31 mouse cellular contexts compared by ENCODE assay signal in the genomic region with DNA sequence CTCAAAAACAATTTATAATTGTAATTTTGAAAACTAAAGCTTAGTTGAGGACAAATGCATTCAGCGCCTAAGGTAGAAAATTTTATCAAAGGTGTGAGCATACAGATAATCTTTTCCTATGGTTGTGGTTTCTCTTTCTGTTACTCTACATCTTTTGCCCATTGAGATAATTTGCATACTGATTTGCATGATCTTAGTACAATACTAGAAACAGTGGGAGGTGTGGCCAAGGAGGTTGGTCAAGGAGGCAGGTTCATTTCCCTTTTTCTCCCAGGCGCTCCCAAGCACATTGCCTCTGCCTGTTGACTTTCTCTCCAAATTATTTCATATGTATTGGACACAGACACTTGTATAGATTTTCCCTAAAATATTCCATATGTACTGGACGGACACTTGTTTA. TPM values are rescaled to one million over a fixed set of nuclear protein-coding genes. Genes with fewer than 3 reads are reported as not detected.
DNase-seq lines count a peak whose midpoint lies in the region; ATAC-seq and TF ChIP-seq lines count a peak whose summit lies in the region.
"Had no signal": no experiment of that assay in that cellular context is flagged by ENCODE, and none has a peak within 500 bp of the region (broad histone marks: within the 10 kb centered on the region; RNA-seq: fewer than 3 reads in every experiment).

No protein-coding gene starts in this region.

- WGBS in small intestine, adult 2 months = 77% methylated on average over 3 of the region's 3 CpGs

- no peak overlapping the region for H3K4me3 ChIP-seq in small intestine, adult 2 months (ENCODE audit: low read depth, low read length)
- H3K4me3 ChIP-seq: forebrain, embryonic 13.5 days; heart, embryonic 13.5 days; intestine, embryonic 15.5 days; left cerebral cortex, adult 2 months; limb, embryonic 15.5 days; liver, embryonic 15.5 days; lung, embryonic 15.5 days; midbrain, embryonic 13.5 days; neural tube, embryonic 12.5 days had no signal

- H3K4me1 ChIP-seq in small intestine, adult 2 months (ENCODE audit: control insufficient read depth, insufficient read depth, insufficient read length, low read length) = peaks cover 6% of the 10 kb centered on the region; the same call in 1 of the 2 replicates
- H3K4me1 ChIP-seq: forebrain, embryonic 13.5 days; heart, embryonic 13.5 days; intestine, embryonic 15.5 days; lung, embryonic 15.5 days; midbrain, embryonic 13.5 days; neural tube, embryonic 12.5 days had no signal

- intact Hi-C loops in heart, postnatal 25 days (cut with DNase I) = no loop called here

- no peak for TF ChIP-seq POLR2A in small intestine, adult 2 months (IDR thresholded peaks at IDR 0.05; ENCODE audit: low read depth, low read length)

- no peaks in the 10 kb centered on the region for H3K36me3 ChIP-seq in small intestine, adult 2 months (ENCODE audit: control insufficient read depth, insufficient read depth, low read length)
- H3K36me3 ChIP-seq: heart, embryonic 13.5 days; intestine, embryonic 15.5 days; limb, embryonic 15.5 days; liver, embryonic 15.5 days; lung, embryonic 15.5 days; midbrain, embryonic 13.5 days; neural tube, embryonic 12.5 days had no signal

- DNase-seq in MEL-GATA-1-ER (ENCODE audit: extremely low read depth, low read depth) = peak; percentile 61
- DNase-seq in induced T-regulatory cell, adult 2 months (ENCODE audit: low read depth) = peak; percentile 52
- no peak for DNase-seq in embryo, embryonic 10 days (ENCODE audit: low spot score)
- DNase-seq in heart, postnatal 25 days (ENCODE audit: low spot score) = no peak
- DNase-seq in lung, postnatal 14 days = no peak
- DNase-seq: adrenal gland, postnatal 36 days; cerebellum, adult 11-12 months; cerebellum, postnatal 10 days; embryo, embryonic 11 days; gastrocnemius, postnatal 10 days; heart, adult 11 months; heart, postnatal 14 days; kidney, adult 8-10 months; kidney, postnatal 10 days; left cerebral cortex, postnatal 4 days had no signal

- peak overlapping the region; percentile 55; the same call in 1 of the 2 replicates for H3K27ac ChIP-seq in small intestine, adult 2 months (ENCODE audit: insufficient read depth, low read depth, low read length)
- H3K27ac ChIP-seq: forebrain, embryonic 13.5 days; heart, embryonic 13.5 days; hindbrain, embryonic 14.5 days; intestine, embryonic 15.5 days; left cerebral cortex, adult 2 months; limb, embryonic 15.5 days; liver, embryonic 15.5 days; lung, embryonic 15.5 days; macrophage; midbrain, embryonic 13.5 days; neural tube, embryonic 12.5 days; stomach, postnatal 0 days had no signal

- no peak for TF ChIP-seq CTCF in small intestine, adult 2 months (IDR thresholded peaks at IDR 0.05; ENCODE audit: extremely low read depth, insufficient read length, insufficient replicate concordance, low read depth, low read length)

- ATAC-seq in CD4-positive, CD25-positive, alpha-beta regulatory T cell, adult 4 months = peak; percentile 78
- ATAC-seq: forebrain, embryonic 13.5 days; intestine, embryonic 15.5 days; midbrain, embryonic 13.5 days had no signal

- H3K27me3 ChIP-seq in small intestine, adult 2 months (ENCODE audit: control insufficient read depth, insufficient read depth, low read length) = no peaks in the 10 kb centered on the region
- H3K27me3 ChIP-seq: forebrain, embryonic 13.5 days; heart, embryonic 13.5 days; intestine, embryonic 15.5 days; limb, embryonic 15.5 days; lung, embryonic 15.5 days; midbrain, embryonic 13.5 days; neural tube, embryonic 12.5 days had no signal

RNA-seq across cellular contexts. Expression of a gene that starts 1.7 kb away (rescaled TPM):
- not detected for polyA plus RNA-seq in CD4-positive, CD25-positive, alpha-beta regulatory T cell, adult 4 months (2017; shearing (Covaris generic))
- polyA plus RNA-seq in small intestine, adult 2 months (2012; rRNA removed) = not detected in 2 replicates
- not detected for total RNA-seq in heart, postnatal 25 days (2021)
- total RNA-seq: adrenal gland, adult 18-20 months; adrenal gland, postnatal 36 days; layer of hippocampus, postnatal 10 days; left cerebral cortex, adult 2 months; left cerebral cortex, postnatal 4 days had no signal
- polyA plus RNA-seq: forebrain, embryonic 13.5 days; hindbrain, embryonic 14.5 days; macrophage; midbrain, embryonic 13.5 days had no signal

RNA-seq across cellular contexts. Expression of a gene that starts 15.7 kb away (rescaled TPM):
- polyA plus RNA-seq in CD4-positive, CD25-positive, alpha-beta regulatory T cell, adult 4 months (2017; shearing (Covaris generic)) = 1 to 10 TPM in 1 of 2 experiments, under 1 TPM in 1; 0.82 to 2.1 TPM
- 4.6 and 8.7 TPM in 2 replicates for polyA plus RNA-seq in small intestine, adult 2 months (2012; rRNA removed)
- total RNA-seq in heart, postnatal 25 days (2021) = 1 to 10 TPM; 2.1 to 2.5 TPM

Comparison
In these comparisons a context has a peak if more than half of its experiments do, and no peak if none do; other contexts are left out.
1. DNase-seq: peak in MEL-GATA-1-ER (single experiment) and induced T-regulatory cell, adult 2 months (single experiment); none in embryo, embryonic 10 days (single experiment), heart, postnatal 25 days (single experiment) and lung, postnatal 14 days (single experiment).